Mouse (Mus musculus) layer of hippocampus, postnatal 14 days (tissue): ENCODE measurements at regions not wholly inside any gene's neighbourhood (a gene's known extent, or its start where the extent isn't known, plus 50 kb on each side); places are given as distances from the start of the nearest gene placed in this dataset.
"Not testable (repeated sequence)": the region's sequence is repeated elsewhere in the genome, so short reads cannot be mapped to it uniquely, and the experiment has no call there.

Source experiments
- DNase-seq, 2 experiments: peaks; one replicate each; pipeline ENCODE4 v3.0.0; 2021 to 2022; ENCODE audit warnings: low spot score in 2 of 2, mixed read lengths in 1 of 2

DNA sequence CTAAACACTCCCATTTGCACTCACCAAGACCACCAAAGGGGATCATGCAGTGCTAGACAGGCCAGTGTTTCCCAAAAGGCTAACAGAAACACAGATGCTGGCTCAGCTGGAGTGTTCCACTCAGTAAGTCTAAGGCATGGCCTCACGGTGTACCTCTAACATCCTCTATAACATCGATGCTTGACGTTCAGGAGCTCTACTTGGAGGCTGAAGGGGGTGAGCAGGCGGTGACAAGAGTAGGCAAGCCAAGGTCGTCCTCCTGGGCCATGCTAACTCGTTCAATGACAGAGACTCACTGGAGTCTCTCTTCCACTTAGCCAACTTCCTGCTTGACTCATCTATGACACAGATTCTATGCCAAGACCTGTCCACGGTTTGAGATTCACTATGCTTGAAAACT lies 105.9 kb upstream of the Fhl2 start:
- DNase-seq, result no peak

DNA sequence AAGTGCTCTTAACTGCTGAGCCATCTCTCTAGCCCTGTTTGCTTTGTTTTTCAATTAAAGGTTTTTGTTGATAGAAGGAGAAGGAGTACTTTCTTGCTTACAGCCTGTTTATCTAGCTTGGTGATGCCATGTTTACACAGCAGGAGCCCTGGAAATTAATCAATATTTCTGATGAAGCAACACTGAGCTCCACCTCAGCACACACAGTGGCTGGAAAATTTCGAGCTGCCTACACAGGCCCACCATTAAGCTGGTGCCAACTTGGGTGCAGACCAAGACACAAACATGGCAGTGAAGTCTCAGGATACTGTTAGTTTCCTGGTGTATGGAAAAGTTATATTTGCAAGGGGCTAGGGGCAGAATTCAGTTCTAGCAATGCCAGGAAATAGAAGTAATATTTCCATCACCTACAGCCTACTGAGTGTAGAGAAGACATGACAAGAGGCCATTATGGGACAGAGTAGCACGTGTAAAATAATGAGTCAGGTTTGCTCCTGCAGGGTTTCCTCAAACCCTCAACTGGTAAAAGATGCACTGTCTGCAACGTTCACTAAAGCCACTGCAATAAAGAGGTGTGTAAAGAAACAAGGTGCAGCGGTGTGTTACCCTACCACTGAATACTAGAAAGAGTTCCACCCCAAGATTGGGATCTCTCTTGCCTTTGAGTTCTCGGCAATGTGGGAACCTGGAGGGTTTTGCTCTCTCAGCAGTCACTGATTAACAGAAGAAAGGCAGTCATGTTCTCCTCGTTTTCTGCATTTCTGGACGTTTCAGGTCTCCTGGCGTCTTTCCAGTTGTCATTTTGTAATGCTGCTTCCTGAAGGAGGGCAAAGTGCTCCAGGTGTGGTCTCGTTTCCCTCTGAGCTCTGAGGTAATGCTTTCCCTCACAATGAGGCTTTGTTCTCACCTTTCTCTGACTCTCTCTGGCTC lies 108.8 kb upstream of the Fhl2 start:
- DNase-seq, result no peak

DNA sequence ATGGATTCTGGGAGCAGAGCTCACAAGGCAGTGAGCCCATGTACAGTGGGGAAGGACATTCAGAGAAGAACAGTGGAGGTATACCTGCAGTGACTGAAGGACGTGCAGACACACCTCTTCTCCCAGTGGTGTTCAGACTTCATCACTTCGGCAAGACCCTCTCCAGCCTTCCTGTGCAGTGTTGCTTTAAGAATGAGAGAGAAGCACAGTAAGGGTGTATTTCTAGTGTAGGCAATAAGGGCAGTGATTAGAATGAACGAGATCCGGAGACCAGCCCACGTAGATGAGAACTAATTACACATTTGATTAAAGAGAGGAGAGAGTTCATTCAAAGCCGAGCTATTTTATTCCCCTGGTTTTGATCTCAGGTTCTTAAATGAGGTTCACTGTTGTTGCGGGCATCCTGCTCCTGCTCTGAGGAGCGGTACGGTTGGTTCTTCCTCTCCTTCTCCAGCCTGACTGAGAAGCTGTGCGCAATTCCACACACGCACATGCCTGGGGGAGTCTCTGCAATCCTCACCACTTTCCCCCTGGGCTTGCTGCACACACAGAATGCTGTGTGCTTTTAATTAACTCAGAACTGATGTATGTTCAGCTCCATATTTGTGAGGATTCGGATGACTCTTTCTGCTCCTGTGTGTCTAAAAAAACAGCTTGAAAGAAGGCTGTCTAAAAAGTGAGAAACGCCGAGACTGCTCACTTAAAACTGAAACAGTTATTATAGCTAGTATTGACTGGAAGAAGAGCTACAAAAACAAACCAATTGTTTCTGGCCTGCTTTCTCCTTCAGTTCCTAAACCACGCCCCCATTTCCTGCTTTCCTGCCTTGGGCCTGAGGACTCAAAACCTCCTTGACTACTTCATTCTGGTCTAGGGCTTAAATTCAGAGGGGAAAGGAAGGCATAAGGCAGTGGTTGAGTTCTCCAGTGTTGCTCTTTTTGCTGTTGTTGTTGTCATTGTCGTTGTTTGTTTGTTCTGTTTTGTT lies 114.2 kb upstream of the Fhl2 start:
- DNase-seq, result peak in 1 of 2 experiments; percentile 16

DNA sequence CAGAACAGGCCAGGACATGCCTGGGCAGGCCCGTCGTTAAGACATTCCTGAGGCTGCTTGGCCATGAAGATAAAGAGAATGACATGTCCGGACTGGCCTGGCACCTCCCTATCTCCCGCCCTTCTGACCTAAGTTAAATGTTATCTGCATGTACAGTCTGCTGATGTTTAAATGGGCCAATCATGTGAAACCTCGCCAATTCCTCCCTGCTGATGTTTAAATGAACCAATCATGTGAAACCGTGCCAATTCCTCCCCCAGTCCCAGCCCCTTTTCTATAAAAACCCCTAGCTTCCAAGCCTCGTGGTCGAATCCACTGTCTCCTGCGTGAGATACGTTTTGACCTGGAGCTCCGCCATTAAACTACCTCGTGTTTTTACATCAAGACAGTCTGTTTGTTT lies 119.5 kb upstream of the Fhl2 start:
- DNase-seq, result not testable (repeated sequence)

DNA sequence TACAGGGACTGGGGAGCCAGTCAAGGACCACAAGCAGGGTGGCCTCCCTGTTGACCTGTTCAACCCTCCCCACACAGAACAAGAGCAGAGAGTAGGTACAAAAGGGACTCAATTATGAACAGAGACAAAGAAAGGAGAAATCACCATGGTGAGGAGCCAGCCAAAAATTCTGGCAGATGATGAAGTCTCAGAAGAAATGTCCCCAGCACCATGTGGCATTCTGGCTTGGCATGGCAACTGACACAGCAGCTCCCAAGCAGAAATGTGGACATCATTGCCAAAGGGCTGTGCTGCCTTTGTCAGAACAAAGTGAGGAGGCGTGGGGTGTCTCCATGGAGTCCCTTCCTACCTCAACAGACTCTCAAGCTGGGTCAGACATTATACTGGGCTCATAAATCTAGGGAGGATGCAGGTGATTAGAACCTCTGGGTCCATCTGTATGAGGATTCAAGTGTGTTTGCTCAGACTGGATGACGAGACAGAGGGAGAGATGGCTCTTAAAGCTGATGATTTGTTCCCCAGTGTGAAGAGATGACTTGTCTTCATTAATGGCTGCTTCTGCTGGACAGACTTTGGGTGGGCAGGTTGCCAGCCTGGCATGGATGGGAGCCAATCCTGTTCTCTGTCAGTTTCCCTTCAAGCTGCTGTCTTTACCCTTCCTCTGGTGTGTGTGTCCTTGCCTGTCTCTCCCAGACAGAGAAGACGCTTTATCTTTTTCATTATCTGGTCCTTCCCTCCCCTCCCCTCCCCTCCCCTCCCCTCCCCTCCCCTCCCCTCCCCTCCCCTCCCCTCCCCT lies 120.5 kb upstream of the Fhl2 start:
- peak; percentile 47 to 58 for DNase-seq

DNA sequence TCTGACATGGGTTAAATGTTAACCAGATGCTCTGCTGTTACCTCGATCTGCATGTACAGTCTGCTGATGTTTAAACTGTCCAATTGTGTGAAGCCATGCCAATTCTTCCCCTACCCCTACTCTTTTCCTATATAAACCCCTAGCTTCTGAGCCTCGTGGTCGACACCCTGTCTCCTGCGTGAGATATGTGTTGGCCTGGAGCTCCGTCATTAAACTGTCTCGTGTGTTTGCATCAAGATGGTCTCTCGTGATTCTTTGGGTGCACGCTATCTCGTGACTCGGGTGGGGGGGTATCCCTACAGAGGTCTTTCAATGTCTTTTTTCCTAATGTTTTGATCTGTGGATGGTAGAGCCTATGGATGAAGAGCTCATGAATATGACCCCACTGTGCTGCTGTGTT lies 110.9 kb upstream of the Nck2 start:
- not testable (repeated sequence) for DNase-seq

DNA sequence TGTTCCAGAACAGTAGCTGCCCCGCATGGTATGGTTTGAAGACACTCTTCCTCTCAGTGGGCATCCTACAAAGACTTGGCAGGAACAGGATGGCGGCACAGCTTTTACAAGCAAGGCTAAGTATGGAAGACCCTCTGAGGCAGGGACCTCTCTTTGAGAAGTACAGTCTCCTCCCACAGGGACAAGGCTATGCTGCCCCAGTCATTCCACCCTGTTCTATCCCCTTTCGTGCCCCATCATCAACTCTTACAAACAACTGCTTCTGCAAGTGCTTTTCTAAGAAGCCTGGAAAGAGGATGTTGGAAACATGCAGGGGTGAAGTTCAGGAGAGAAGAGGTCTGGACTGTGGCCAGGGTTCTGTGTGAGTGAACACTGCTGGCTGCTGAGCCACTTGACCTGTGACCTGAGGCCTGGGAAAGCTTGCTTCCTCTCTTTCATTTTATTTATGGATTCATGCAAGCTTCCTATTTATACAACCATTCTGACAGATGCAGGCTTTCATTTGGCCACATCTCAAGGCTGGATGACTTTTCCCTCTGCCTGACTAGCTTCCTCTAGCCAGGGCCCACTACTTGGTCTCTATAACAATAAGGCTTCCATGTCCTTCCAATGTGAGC lies 107.1 kb upstream of the Nck2 start:
- DNase-seq, result no peak

DNA sequence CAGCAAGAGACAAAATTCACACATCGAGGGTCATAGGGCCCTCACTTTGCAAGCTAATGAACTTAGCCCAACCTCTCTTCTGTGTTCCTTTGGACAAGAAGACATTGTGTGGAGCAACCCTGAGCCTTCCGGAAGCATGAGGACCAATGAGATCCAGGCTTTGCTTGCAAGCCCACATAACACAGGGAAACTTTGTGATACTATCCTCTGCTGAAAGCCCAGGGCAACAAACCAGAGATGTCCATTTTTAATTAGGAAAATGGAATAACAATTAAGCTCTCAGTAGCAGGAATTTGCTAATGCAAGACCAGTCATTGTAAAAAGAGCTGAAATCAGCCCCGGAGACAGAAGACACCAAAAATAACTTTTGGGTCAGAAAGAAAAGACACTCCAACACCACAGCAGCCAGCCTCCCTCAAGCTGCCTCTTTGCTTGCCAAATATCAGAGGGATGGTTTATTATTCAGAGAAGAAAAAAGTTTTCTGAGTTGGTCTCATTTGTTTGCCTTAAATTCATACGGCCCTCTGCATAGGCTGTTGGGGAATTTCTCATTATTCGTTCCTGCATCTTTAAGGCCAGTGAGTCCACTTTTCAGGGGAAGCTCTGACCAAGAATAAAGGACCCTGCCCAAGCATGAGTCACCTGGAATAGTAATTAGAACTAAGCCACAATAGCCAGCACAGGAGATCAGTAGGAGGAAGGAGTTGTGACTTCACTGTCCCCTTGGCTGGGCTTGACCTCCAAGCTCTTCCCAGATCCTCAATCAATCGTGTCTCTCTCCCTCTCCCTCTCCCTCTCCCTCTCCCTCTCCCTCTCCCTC lies 106.1 kb upstream of the Nck2 start:
- no peak for DNase-seq

DNA sequence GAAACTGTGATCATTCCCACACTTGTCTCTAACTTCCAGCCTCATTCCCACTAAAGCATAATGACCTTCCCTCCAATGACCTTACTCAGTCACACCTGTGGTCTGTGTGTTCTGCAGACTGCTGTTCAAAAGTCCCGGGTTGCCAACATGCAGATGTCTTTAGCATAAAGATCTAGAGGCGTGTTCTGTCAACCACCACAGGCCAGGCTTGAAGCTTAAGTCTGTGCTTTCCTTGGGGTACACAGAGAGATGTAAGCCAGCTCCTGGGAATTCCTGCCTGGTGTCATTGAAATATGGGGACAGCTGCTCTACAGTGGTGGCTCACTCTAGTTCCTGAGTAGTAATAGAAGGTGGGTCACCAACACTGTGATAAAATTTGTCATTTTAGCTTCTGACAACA lies 101.5 kb upstream of the Nck2 start:
- DNase-seq, result no peak

DNA sequence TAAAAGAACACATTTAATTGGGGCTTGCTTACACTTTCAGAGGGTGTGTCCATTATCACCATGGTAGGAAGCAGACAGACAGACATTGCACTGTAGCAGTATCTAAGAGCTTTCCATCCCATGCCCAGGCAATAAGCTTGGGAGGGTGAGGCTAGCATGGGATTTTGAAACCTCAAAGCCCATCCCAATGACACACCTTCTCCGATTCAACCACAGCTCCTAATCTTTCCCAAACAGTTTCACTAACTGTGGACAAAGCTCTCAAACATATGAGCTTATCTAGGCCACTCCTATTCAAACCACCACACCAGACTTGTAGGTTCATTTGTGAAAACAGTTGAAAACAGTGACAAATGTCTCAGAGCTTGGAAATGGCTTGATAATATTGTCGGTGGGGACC lies 101.0 kb upstream of the Nck2 start:
- DNase-seq, result no peak

DNA sequence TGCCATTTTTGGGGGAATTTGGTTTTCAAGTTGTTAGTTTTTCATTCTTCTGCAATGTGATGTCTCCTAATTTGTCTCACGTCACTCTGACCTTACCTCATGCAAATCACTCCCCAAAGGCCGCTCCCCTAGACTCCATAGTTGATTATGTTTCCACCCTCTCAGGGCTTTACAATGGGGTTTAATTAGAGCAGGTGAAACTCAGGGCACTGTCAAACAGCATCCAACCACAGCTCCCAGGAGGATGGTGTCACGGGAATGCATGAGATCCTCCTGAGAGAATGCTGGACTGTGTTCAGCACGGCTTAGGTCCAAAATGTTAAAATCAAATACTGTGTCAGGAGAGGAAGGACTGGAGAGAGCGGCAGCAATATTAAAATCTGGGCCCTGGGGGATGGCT lies 100.4 kb upstream of the Nck2 start:
- no peak for DNase-seq

DNA sequence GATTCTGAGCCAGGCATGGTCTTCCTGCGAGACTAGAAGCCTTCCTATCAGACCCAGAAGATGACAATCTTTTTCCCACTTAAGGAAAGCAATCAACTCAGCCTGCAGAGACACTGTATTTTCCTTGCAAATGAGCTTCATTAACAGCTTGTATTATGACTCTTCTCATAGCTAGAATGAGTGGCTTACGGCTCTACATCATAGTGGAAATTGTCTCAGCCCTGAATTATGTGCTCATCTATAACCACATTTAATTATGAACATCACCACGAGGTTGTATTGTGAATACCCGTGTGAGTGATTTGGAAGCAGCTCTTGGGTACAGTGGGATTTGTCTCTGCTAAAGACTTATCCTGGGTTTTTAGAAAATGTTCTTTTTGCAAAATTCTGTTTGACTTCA lies 97.2 kb upstream of the Nck2 start:
- DNase-seq, result no peak

DNA sequence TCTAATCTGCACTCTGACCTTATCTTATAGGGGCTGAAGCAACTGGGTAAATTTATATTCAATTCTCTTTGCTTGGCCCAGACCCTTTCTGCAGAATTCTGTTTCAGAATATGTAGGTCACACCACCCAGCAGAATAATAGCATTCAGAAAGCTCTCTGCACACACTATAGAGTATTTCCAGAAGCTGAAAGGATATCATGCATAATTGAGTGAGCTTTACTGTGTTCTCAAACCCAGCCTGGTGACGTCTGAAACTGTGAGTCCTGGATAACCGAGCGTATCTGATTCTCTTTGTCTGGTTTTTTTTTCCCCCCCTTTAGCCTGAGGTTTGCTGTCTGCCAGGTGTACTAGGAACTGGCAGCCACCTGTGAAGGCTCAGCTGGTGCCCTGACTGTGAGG lies 94.4 kb upstream of the Nck2 start:
- DNase-seq, result no peak

DNA sequence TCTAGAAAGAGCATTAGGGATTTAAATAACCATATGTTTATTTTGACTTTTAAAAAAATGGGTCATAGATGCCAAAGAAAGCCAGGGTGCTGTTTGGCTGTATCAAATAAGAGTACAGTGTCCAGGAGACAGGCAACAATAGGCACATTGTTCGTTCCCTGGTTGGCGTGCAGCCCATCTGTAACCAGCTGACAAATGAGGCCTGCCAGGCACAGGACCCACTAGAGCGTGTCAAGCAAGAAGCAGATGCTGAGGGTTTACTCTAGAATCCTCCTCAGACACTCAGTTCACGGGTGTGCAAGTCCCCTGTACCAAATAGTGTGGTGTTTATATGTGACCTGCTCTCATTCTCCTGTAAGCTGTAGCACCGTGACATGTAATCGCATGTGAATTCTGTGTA lies 86.2 kb upstream of the Nck2 start:
- DNase-seq, result peak; percentile 49 to 70

DNA sequence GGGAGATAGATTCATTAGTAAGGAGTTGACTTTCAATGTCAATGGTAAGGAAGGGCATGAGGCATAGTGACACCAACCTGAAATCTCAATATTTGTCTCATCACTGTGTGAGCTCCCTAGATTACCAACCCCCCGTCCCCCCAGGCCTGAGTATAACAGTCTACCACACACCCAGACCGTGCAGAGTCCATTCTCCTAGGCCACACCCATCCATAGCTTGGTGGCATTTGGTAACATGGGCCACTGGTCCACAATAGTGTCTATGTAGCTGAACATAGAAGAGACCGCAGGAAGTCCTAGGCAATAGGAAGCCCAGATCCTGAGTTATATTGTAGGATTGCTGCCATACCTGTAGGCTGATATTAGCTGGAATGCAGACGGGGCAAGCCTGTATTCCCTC lies 84.7 kb upstream of the Nck2 start:
- no peak for DNase-seq

DNA sequence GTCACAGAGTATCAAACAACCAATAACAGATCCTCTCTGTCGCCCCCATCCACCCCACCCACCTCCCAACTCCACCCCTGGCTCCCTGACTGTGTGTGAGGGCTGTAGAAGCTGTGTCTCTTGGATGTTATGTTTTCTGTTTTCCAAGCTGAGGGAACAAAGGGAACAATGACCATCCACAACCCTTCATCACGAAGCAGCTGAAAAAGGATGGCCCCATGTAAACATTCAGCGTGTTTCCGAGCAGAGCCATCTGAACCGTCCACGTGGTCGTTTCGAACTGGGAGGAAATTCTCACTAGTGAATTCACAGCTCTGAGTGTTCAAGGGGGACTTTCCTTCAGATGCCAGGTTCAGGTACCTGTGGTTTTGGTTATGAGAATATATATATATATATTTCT lies 84.1 kb upstream of the Nck2 start:
- DNase-seq, result no peak

DNA sequence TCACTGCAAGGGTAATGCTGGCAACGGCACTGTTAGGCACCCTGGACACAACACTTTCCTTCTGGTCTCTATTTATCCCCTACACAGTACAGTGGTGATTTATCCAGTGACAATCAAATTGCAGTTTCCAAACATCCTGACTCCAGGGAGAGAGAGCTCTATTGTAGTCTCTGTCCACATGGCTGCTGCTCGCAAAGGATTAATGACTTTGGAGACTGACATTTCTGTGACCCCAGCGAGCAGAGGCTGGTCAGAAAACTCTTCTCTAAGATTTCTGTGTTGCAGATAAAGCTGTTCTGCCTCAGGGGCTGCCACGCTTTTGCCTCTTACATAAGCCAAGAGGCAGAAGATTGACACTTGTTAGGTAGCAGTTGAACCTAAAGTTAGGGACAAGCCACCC lies 83.6 kb upstream of the Nck2 start:
- no peak for DNase-seq

DNA sequence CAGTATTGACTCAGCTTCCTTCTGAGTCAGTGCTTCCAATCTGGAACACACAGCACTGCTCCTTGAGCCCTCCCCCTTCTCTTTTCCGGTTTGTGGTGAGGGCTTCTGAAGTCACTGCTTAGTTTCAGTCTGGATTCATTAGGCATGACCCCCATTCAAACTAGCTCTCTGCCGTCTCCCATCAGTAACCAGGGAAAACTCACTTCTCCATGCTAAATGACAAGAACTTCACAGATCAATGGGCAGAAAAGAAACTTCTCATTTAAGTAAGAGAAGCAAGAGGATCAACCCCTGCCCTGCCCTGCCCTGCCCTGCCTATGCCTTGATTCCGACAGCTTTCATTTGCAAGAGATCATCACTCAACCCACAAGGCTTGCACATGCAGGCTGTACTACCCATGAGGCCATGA lies 82.9 kb upstream of the Nck2 start:
- DNase-seq, result no peak

DNA sequence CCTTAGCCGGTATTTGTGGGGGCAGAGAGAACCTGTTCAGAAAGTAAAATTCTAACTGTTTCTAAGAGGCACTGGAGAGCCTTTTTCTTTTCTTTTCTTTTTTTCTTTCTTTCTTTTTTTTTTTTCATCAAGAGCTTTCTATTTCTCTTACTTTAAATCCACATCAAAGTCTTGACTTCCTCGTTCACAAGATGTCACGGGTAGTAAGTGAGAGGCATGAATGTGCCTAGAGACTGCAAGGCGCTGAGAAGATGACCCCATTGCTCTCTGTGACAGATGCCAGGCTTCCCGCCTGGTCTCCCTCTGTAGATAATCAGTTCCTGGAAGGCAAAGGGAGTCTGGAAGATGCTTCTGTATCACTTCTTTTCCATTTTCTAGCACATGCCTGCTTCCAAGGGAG lies 82.2 kb upstream of the Nck2 start:
- DNase-seq, result no peak

DNA sequence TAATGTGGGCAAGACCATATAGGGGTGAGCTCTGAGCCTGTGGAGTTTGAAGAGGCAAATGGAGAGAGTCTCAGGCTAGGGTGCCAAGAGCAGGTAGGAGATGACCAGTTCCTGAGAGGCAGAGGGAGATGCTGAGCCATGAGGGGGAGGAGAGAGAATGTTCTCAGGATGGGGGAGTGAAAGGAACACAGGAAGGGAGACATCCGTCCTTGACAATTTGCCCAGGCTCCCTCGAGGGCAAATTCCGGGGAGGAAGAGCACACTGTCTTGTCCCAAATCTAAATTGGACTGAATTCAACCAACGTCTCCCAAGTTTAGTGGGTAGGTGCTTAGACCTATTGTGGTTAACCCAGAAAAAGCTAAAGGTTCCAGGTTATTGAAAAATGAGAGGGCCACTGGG lies 81.2 kb upstream of the Nck2 start:
- DNase-seq, result no peak
